Mouse (Mus musculus) MEL (cell line): ENCODE measurements around the gene Cdh13. TPM values are rescaled to one million over a fixed set of nuclear protein-coding genes. Genes with fewer than 3 reads are reported as not detected.

Experiments used
- DNase-seq: peaks from one replicate; pipeline ENCODE4 v3.0.0; 2011; ENCODE audit warnings: low read depth, low spot score
- H3K27ac ChIP-seq: 2 replicates; pipeline ENCODE4 v1.5.1; 2012; ENCODE audit warnings: low read depth, mild to moderate bottlenecking, control low read depth, low read length, moderate library complexity; ENCODE audit not compliant: control insufficient read depth
- H3K27me3 ChIP-seq, 2 experiments: fragments of 150-350 bp in 1 of 2; sonication (generic) in 1 of 2; 2 replicates each; pipeline ENCODE4 v1.6.1; 2012; ENCODE audit warnings: low read length in 2 of 2, mild to moderate bottlenecking in 2 of 2, improper control_type of control experiment in 1 of 2, moderate library complexity in 1 of 2; ENCODE audit not compliant: insufficient read depth in 2 of 2, control insufficient read depth in 1 of 2
- H3K36me3 ChIP-seq, 2 experiments: 2 replicates each; pipeline ENCODE4 v1.6.1; 2012 to 2014; ENCODE audit warnings: low read length in 2 of 2, improper control_type of control experiment in 1 of 2, inconsistent platforms in 1 of 2, mild to moderate bottlenecking in 1 of 2; ENCODE audit not compliant: insufficient read depth in 2 of 2, control insufficient read depth in 1 of 2
- H3K4me1 ChIP-seq, 2 experiments: fragments of 150-350 bp in 1 of 2; sonication (generic) in 1 of 2; 2 replicates each; pipeline ENCODE4 v1.6.1; 2012; ENCODE audit warnings: low read length in 2 of 2, improper control_type of control experiment in 1 of 2, mild to moderate bottlenecking in 1 of 2; ENCODE audit not compliant: insufficient read depth in 2 of 2, control insufficient read depth in 1 of 2
- H3K4me3 ChIP-seq, 2 experiments: fragments of 150-350 bp in 1 of 2; sonication (generic) in 1 of 2; 2 replicates each; pipeline ENCODE4 v1.5.1; 2012; ENCODE audit warnings: low read depth in 2 of 2, low read length in 2 of 2, mild to moderate bottlenecking in 2 of 2, moderate library complexity in 2 of 2, control low read depth in 1 of 2, improper control_type of control experiment in 1 of 2; ENCODE audit not compliant: control insufficient read depth in 1 of 2, insufficient read depth in 1 of 2
- H3K79me2 ChIP-seq: 2 replicates; pipeline ENCODE4 v1.6.1; 2012; ENCODE audit warnings: mild to moderate bottlenecking, low read length, moderate library complexity; ENCODE audit not compliant: control insufficient read depth, poor library complexity, insufficient read depth
- H3K9ac ChIP-seq: 2 replicates; pipeline ENCODE4 v1.6.1; 2012; ENCODE audit warnings: low read depth, mild to moderate bottlenecking, control low read depth, low read length, moderate library complexity; ENCODE audit not compliant: control insufficient read depth, poor library complexity, severe bottlenecking
- H3K9me3 ChIP-seq: fragments of 150-350 bp; sonication (generic); replicated peaks from 2 replicates; pipeline ENCODE4 v1.6.1; 2012; ENCODE audit warnings: mild to moderate bottlenecking, low read length, improper control_type of control experiment, moderate library complexity; ENCODE audit not compliant: insufficient read depth
- ETS1 ChIP-seq: IDR thresholded peaks from 2 replicates; pipeline ENCODE4 v1.6.1; 2012; ENCODE audit warnings: low read depth, mild to moderate bottlenecking, inconsistent platforms, low read length, improper control_type of control experiment, moderate library complexity
- MAFK ChIP-seq: IDR thresholded peaks from 2 replicates; pipeline ENCODE4 v1.6.1; 2011; ENCODE audit warnings: low read depth, mild to moderate bottlenecking, low read length, improper control_type of control experiment, borderline replicate concordance
- MEF2A ChIP-seq: IDR thresholded peaks from 2 replicates; pipeline ENCODE4 v1.6.1; 2014; ENCODE audit warnings: low read depth, mild to moderate bottlenecking, inconsistent platforms, low read length, improper control_type of control experiment; ENCODE audit not compliant: poor library complexity, insufficient replicate concordance, severe bottlenecking; ENCODE audit errors: extremely low read depth
- MXI1 ChIP-seq: IDR thresholded peaks from 2 replicates; pipeline ENCODE4 v1.6.1; 2011; ENCODE audit warnings: mild to moderate bottlenecking, low read depth, low read length, improper control_type of control experiment
- POLR2AphosphoS2 ChIP-seq: IDR thresholded peaks from 2 replicates; pipeline ENCODE4 v1.6.1; 2011; ENCODE audit warnings: low read length, improper control_type of control experiment
- RCOR1 ChIP-seq: IDR thresholded peaks from 2 replicates; pipeline ENCODE4 v1.6.1; 2012; ENCODE audit warnings: low read depth, mild to moderate bottlenecking, inconsistent platforms, low read length, improper control_type of control experiment
- TAL1 ChIP-seq: IDR thresholded peaks from 2 replicates; pipeline ENCODE4 v1.6.1; 2012; ENCODE audit warnings: mild to moderate bottlenecking, inconsistent platforms, low read length, moderate library complexity, mixed read lengths
- ZC3H11A ChIP-seq: IDR thresholded peaks from 2 replicates; pipeline ENCODE4 v1.6.1; 2012; ENCODE audit warnings: low read depth, mild to moderate bottlenecking, inconsistent platforms, low read length, improper control_type of control experiment
- ZKSCAN1 ChIP-seq: IDR thresholded peaks from 2 replicates; pipeline ENCODE4 v1.6.1; 2012; ENCODE audit warnings: low read depth, mild to moderate bottlenecking, inconsistent platforms, low read length, improper control_type of control experiment, moderate library complexity
- ZNF384 ChIP-seq: IDR thresholded peaks from 2 replicates; pipeline ENCODE4 v1.6.1; 2012; ENCODE audit warnings: low read depth, mild to moderate bottlenecking, inconsistent platforms, low read length, improper control_type of control experiment
- polyA plus RNA-seq, 2 experiments: library from polyadenylated mRNA; stranded (reverse) in 1 of 2; unstranded in 1 of 2; fragments of >175 nt in 1 of 2; fragments of >200 nt in 1 of 2; gene quantifications; 2 replicates each; pipeline versions ENCODE4 v1.2.1 to v1.2.4; 2012; ENCODE audit warnings: low replicate concordance in 2 of 2, low read depth in 1 of 2; ENCODE audit not compliant: insufficient read length in 2 of 2, insufficient read depth in 1 of 2, missing spikeins in 1 of 2
- total RNA-seq: library from RNA; depleted of rRNA; stranded (reverse); fragments of 300-350 nt; gene quantifications from 2 replicates; pipeline ENCODE4 v1.2.3, GENCODE M21; 2012

Gene Cdh13
- total and polyA plus RNA-seq, 3 experiments, result not detected

- TF ChIP-seq TAL1 (no peak), ZKSCAN1 (no peak)
Measured at GRCm38 (mm10) chr8:119358836-119359235, 1075.3 kb downstream of the Cdh13 start (continued).

- H3K27ac ChIP-seq, result no peak overlapping the region
- H3K4me3 ChIP-seq, result no peak overlapping the region
- H3K4me1 ChIP-seq, result no peaks in the 10 kb centered on the region
- TF ChIP-seq MAFK, result no peak
- no peak for TF ChIP-seq ZNF384
- no peak for TF ChIP-seq ETS1
- no peak for TF ChIP-seq POLR2AphosphoS2
- TF ChIP-seq RCOR1, result no peak
- TF ChIP-seq MXI1, result no peak
- no peak for TF ChIP-seq ZKSCAN1
- TF ChIP-seq ZC3H11A, result no peak
- TF ChIP-seq MEF2A, result no peak
- TF ChIP-seq, all 39 proteins: peak for 0
- no peaks in the 10 kb centered on the region for H3K79me2 ChIP-seq
- no peak overlapping the region for H3K9ac ChIP-seq
- H3K36me3 ChIP-seq, result no peaks in the 10 kb centered on the region
- DNase-seq, result no peak
- no peaks in the 10 kb centered on the region for H3K9me3 ChIP-seq
- no peaks in the 10 kb centered on the region; a peak in 1 of 4 replicates for H3K27me3 ChIP-seq
Measured at GRCm38 (mm10) chr8:119360686-119361295, 1077.3 kb downstream of the Cdh13 start.
